Mouse (Mus musculus) bone marrow, adult 2 months (tissue): ENCODE measurements around the gene Helz.

Source experiments
- CTCF ChIP-seq: fragments of 200-500 bp; IDR thresholded peaks from 2 replicates; pipeline ENCODE4 v1.5.1; 2011; ENCODE audit warnings: low read length, control low read depth; ENCODE audit not compliant: control insufficient read depth, insufficient read depth
- POLR2A ChIP-seq: fragments of 200-500 bp; IDR thresholded peaks from 2 replicates; pipeline ENCODE4 v1.6.1; 2011; ENCODE audit warnings: low read depth, mild to moderate bottlenecking, control low read depth, low read length, borderline replicate concordance; ENCODE audit not compliant: control insufficient read depth

GRCm38 (mm10) chr11:107516387-107516786 is 31.3 kb upstream of the Helz start:
- TF ChIP-seq CTCF (no peak), POLR2A (no peak)
